Mouse (Mus musculus) embryonic facial prominence, embryonic 12.5 days (tissue): ENCODE results near the gene Pnliprp2. TPM values are rescaled to one million over a fixed set of nuclear protein-coding genes. Genes with fewer than 3 reads are reported as not detected.

Experiments
- polyA plus RNA-seq: library from polyadenylated mRNA; unstranded; fragments of >200 nt; fragmentation: Nextera tagmentation; extraction: Ambion mirVana; gene quantifications from 2 replicates; pipeline ENCODE4 v1.2.1, GENCODE M21; 2016

Gene Pnliprp2
- polyA plus RNA-seq, 1 experiment from 2014 or later = not detected

Other genes starting within 250 kb of the Pnliprp2 start
- not detected in 2 replicates for gene Ccdc172, start 247.7 kb upstream of the Pnliprp2 start, polyA plus RNA-seq
- not detected in 2 replicates for gene Pnlip, start 107.2 kb upstream of the Pnliprp2 start, polyA plus RNA-seq
- gene Pnliprp1, start 30.8 kb upstream of the Pnliprp2 start, polyA plus RNA-seq = 0.20 TPM in 1 of 2 replicates, not detected in the other
- 0.23 TPM in 1 of 2 replicates, not detected in the other for gene 1700019N19Rik, start 34.7 kb downstream of the Pnliprp2 start, polyA plus RNA-seq
- 0.52 and 0.88 TPM in 2 replicates for gene Eno4, start 183.7 kb downstream of the Pnliprp2 start, polyA plus RNA-seq
- 12.6 and 13.1 TPM in 2 replicates for gene Hspa12a, start 183.9 kb downstream of the Pnliprp2 start, polyA plus RNA-seq